Mouse (Mus musculus) embryo, embryonic 10 days (tissue): ENCODE data around the gene Camk2g.

Experiments
- DNase-seq: peaks from one replicate; pipeline ENCODE4 v3.0.0-alpha.2; 2015; ENCODE audit warnings: low spot score

The Camk2g gene

DNA sequence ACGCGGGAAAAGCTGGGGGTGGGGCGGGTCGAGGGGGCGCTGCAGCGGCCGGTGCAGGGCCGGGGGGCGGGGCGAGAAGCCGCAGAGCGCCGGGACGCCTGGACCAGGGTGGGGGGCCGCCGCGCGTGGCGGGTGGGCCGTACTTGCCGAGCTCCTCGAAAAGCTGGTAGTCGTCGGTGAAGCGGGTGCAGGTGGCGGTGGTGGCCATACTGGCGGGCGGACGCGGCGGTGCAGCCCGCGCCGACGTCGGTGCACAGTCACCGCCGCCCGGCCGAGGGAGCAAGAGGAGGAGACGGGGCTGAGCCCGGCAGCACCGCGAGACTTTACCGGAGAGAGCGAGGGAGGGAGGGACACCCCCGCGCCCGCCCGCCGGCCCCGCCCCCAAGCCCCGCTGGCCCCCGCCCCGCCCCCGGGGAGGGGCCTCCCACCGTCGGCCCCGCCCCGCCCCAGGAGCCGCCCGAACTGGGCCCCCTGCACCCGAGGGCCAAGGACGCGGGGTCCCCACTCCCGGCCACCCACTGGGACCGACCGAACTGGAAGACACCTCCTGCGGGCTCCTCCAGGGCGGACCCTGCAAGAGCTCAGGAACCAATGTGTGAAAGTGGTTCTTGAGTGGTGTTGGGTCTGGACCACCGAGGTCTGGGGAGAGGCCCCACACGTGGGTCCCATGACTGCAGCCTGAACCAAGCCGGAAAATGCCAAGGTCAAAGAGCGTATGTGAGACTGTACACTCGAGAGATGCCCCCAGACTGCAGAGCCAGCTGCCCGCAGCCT lies at the start of gene Camk2g:
Camk2g (minus strand) TSS at position 331 of the 774 bp plus-strand sequence.
- DNase-seq = peak; percentile 86

GRCm38 (mm10) chr14:20842629-20843028 lies 48.7 kb upstream of the Camk2g start:
- no peak for DNase-seq

DNA sequence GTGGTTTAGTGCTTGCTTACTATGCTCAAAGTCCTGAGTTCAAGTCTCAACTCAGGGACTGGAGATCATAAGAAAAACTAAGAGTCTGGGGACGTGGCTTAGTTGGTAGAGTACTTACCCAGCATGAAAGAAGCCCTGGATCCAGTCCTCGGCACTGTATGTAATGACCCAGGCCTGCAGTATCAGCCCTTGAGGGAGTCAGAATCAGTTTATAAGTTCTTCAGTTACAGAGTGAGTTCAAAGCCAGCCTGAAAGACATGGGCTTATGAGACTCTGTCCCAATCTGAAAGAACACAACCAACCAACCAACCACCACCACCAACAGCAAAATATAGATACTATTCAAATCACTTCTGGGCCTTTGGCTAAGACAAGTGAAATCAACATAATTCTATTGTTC lies 47.6 kb upstream of the Camk2g start:
- no peak for DNase-seq

- DNase-seq = no peak
These were observed 43.8 kb upstream of the Camk2g start for GRCm38 (mm10) chr14:20837681-20838080.

GRCm38 (mm10) chr14:20836905-20837376 lies 43.1 kb upstream of the Camk2g start:
- DNase-seq = peak; percentile 32

GRCm38 (mm10) chr14:20836171-20836904 lies 42.5 kb upstream of the Camk2g start, which contains the start of gene Plau:
Gene Plau, plus strand, starts transcription at chr14:20836660.
- DNase-seq = peak; percentile 83

- DNase-seq = no peak
These were observed 40.2 kb upstream of the Camk2g start for GRCm38 (mm10) chr14:20834136-20834535.

DNA sequence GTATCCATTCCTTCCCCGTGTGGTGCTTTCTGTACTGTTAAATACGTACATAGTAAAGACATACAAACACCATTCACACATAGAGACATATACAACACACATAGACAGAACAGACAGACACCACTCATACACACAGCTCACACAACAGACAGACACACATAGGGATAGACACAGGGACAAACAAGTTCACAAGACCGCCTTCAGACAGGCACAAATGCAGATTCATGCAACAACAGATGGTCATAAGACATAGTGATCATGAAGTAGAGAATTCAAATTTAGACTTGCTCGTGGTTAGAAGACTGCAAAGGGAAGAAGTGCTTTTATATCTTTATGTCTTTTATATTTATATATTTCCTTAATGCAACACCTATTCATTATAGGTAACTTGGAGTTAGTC lies 39.6 kb upstream of the Camk2g start:
- DNase-seq = no peak

DNA sequence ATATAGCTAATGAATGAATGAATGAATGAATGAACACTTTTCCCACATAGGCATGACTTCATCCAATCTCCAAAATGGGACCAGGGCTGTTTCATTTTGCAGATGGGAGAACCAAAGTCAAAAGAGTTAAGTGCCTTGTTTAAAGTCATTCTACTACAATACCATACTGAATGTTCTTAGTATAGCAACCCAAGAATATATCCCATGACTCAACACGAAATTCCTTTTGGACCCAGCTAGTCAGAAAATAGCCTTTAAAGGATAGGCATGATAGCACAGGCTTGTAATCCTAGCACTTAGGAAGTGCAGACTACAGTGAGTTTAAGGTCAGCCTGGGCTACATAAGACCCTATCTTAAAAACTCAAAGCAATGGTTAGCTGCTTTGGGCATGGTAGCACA lies 38.0 kb upstream of the Camk2g start:
- DNase-seq = no peak

- peak; percentile 16 for DNase-seq
These were observed 37.4 kb upstream of the Camk2g start for GRCm38 (mm10) chr14:20831141-20831910.

- DNase-seq = no peak
These were observed 35.9 kb upstream of the Camk2g start for GRCm38 (mm10) chr14:20829523-20830366.

DNA sequence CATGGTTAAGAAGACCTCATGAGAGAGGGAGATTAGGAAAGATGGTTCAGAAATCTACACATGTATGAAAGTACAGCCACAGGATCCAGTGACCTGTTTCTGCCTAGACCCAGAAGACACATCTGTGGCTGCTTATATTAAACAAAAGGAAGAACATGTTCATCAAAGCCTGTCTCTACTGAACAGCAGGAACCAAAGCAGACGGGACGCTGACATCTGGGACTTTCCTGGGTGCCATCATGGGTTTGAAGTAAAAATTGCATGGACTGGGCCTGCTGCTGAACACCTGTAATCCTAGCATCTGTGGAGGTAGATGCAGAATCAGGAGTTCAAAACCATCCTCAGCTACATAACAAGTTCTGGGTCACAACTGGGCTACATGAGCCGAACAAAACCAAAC lies 34.6 kb upstream of the Camk2g start:
- DNase-seq = no peak

- DNase-seq = no peak
These were observed 33.6 kb upstream of the Camk2g start for GRCm38 (mm10) chr14:20827491-20827890.

- DNase-seq = no peak
These were observed 33.2 kb upstream of the Camk2g start for GRCm38 (mm10) chr14:20827061-20827460.

GRCm38 (mm10) chr14:20825516-20825915 lies 31.6 kb upstream of the Camk2g start:
- no peak for DNase-seq

DNA sequence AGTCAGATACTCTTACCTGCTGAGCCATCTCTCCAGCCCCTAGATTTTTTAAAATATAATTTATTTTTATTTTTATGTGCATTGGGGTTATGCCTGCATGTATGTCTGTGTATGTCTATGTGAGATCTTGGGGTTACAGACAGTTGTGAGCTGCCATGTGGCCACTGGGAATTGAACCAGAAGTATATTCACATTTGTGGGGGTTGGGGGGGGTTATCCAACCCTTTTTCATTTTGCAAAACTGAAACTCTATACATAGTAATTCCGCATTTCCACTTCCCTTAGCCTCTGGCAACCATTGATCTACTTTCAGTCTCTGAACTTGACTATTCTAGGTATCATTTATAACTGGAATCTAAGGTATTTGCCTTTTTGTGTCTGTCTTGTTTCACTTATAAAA lies 30.6 kb upstream of the Camk2g start:
- DNase-seq = no peak

DNA sequence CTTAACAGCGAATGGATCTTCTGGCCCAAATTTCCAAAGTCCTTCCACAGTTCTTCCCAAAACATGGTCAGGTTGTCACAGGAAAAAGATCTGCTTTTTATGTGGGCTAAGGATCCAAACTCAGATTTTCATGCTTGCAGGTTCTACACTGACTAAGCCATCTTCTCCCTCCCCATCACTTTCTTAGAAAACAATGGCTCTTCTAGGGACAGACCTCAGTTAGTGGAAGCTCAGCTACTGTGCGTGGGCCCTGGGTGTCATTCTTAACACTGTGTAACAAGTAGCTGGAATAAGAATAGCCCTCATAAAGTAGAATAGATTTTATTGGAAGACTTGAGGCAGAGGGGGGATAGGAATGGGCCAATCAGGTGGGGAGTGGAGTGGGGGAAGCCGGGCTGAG lies 21.6 kb upstream of the Camk2g start:
- DNase-seq = no peak

GRCm38 (mm10) chr14:20811779-20812406 lies 18.0 kb upstream of the Camk2g start:
- DNase-seq = peak; percentile 55

DNA sequence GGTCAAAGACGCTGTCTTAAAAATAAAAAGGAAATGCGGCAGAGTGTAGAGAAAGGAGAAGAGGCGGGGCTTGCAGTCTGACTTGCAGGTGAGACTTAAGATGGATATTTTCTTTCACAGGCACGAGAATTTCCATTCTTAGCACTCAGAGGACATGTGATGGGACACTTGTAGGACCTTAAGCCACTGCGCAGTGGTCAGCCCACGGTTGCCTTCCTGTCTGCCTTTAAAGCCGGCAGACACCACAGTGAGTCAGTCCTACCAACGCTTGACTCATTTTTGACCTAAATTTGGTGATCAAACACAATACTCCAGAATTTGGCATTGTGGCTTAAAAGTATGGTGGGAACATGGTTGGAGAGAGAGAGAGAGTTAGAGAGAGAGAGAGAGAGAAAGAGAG lies 17.3 kb upstream of the Camk2g start:
- no peak for DNase-seq

- no peak for DNase-seq
These were observed 15.9 kb upstream of the Camk2g start for GRCm38 (mm10) chr14:20809820-20810219.

GRCm38 (mm10) chr14:20809349-20809748 lies 15.5 kb upstream of the Camk2g start:
- DNase-seq = no peak
